ENCODE assay signal across 23 mouse cellular contexts in genomic region chr1:71235335-71235734, GRCm38 (mm10).
DNase-seq lines count a peak whose midpoint lies in the region; ATAC-seq and TF ChIP-seq lines count a peak whose summit lies in the region.
"Had no signal": no experiment of that assay in that cellular context is flagged by ENCODE, and none has a peak within 500 bp of the region (broad histone marks: within the 10 kb centered on the region; RNA-seq: fewer than 3 reads in every experiment).

No protein-coding gene starts in this region.

- WGBS in lung, adult 2 months: 57% methylated on average over 3 of the region's 3 CpGs
- 62% methylated on average over 3 of the region's 3 CpGs for WGBS in lung, embryonic 16.5 days
- WGBS in heart, adult 2 months: 89% methylated on average over 3 of the region's 3 CpGs

- H3K4me3 ChIP-seq in lung, adult 2 months (replicated peaks; ENCODE audit: extremely low read depth, low read depth, low read length): no peak overlapping the region
- no peak overlapping the region for H3K4me3 ChIP-seq in lung, embryonic 16.5 days (ENCODE audit: low read length)
- H3K4me3 ChIP-seq in heart, adult 2 months: no peak overlapping the region
- H3K4me3 ChIP-seq: forebrain, embryonic 10.5 days; forebrain, embryonic 13.5 days; hindbrain, embryonic 12.5 days; hindbrain, embryonic 15.5 days had no signal

- no peak for TF ChIP-seq POLR2A in lung, adult 2 months (IDR thresholded peaks at IDR 0.05; ENCODE audit: borderline replicate concordance, extremely low read depth, low read depth, low read length)
- TF ChIP-seq POLR2A in heart, adult 2 months (IDR thresholded peaks at IDR 0.05; ENCODE audit: insufficient read depth, low read depth, low read length): no peak

- no peaks in the 10 kb centered on the region for H3K79me2 ChIP-seq in heart, adult 2 months (replicated peaks; ENCODE audit: control insufficient read depth, insufficient read depth, low read length)

- no peak for TF ChIP-seq CTCF in lung, adult 2 months (IDR thresholded peaks at IDR 0.05; ENCODE audit: insufficient read depth, low read length)
- no peak for TF ChIP-seq CTCF in heart, adult 2 months (IDR thresholded peaks at IDR 0.05)

- no peaks in the 10 kb centered on the region for H3K27me3 ChIP-seq in lung, embryonic 16.5 days (ENCODE audit: control insufficient read depth, insufficient read depth, low read depth, low read length)
- H3K27me3 ChIP-seq in heart, adult 2 months (ENCODE audit: control insufficient read depth, insufficient read depth, low read length): no peaks in the 10 kb centered on the region
- H3K27me3 ChIP-seq: CH12.LX; forebrain, embryonic 13.5 days; hindbrain, embryonic 12.5 days; hindbrain, embryonic 15.5 days; Patski had no signal

- no peaks in the 10 kb centered on the region for H3K36me3 ChIP-seq in lung, embryonic 16.5 days (ENCODE audit: control insufficient read depth, insufficient read depth, low read length)
- H3K36me3 ChIP-seq in heart, adult 2 months (ENCODE audit: control insufficient read depth, insufficient read depth, low read length): no peaks in the 10 kb centered on the region
- H3K36me3 ChIP-seq: forebrain, embryonic 10.5 days; G1E; hindbrain, embryonic 12.5 days; hindbrain, embryonic 15.5 days had no signal

- H3K27ac ChIP-seq in lung, embryonic 16.5 days (ENCODE audit: low read length): no peak overlapping the region
- H3K27ac ChIP-seq in heart, adult 2 months: no peak overlapping the region
- H3K27ac ChIP-seq: forebrain, embryonic 10.5 days; forebrain, embryonic 13.5 days; hindbrain, embryonic 12.5 days; hindbrain, embryonic 15.5 days had no signal

- TF ChIP-seq EP300 in heart, adult 2 months (IDR thresholded peaks at IDR 0.05; ENCODE audit: insufficient read depth, low read depth, low read length): no peak

- no peak overlapping the region for H3K9ac ChIP-seq in lung, embryonic 16.5 days (ENCODE audit: low read length)
- H3K9ac ChIP-seq in heart, adult 2 months (ENCODE audit: low read depth, low read length): no peak overlapping the region
- H3K9ac ChIP-seq: forebrain, embryonic 13.5 days; hindbrain, embryonic 12.5 days; hindbrain, embryonic 15.5 days had no signal

- H3K9me3 ChIP-seq in lung, embryonic 16.5 days (ENCODE audit: control insufficient read depth, low read length): no peaks in the 10 kb centered on the region
- H3K9me3 ChIP-seq: forebrain, embryonic 10.5 days; forebrain, embryonic 13.5 days; G1E; hindbrain, embryonic 12.5 days; hindbrain, embryonic 15.5 days had no signal

- H3K4me1 ChIP-seq in lung, adult 2 months (ENCODE audit: control insufficient read depth, insufficient read depth, low read length): no peaks in the 10 kb centered on the region
- no peaks in the 10 kb centered on the region for H3K4me1 ChIP-seq in lung, embryonic 16.5 days (replicated peaks; ENCODE audit: control insufficient read depth, insufficient read depth, low read length)
- no peaks in the 10 kb centered on the region for H3K4me1 ChIP-seq in heart, adult 2 months (ENCODE audit: control insufficient read depth, insufficient read depth, low read length)
- H3K4me1 ChIP-seq: forebrain, embryonic 10.5 days; forebrain, embryonic 13.5 days; hindbrain, embryonic 12.5 days; hindbrain, embryonic 15.5 days had no signal

- peak; percentile 87 for ATAC-seq in lung, embryonic 16.5 days (ENCODE audit: low read depth)
- ATAC-seq: forebrain, embryonic 13.5 days; forebrain, embryonic 16.5 days; Patski had no signal

- intact Hi-C loops in heart, adult 2 months (cut with DNase I): no loop called here

- no peak overlapping the region for H3K4me2 ChIP-seq in lung, embryonic 16.5 days (ENCODE audit: low read depth, low read length)
- H3K4me2 ChIP-seq: forebrain, embryonic 13.5 days; heart, embryonic 11.5 days; hindbrain, embryonic 12.5 days; hindbrain, embryonic 15.5 days had no signal

- DNase-seq in lung, adult 2 months: peak; percentile 11
- peak; percentile 31 for DNase-seq in lung, postnatal 14 days
- peak; percentile 16 to 52 for DNase-seq in lung, postnatal 4 days
- DNase-seq in heart, adult 2 months: no peak
- DNase-seq in cerebellum, adult 8-10 months: no peak
- DNase-seq in layer of hippocampus, postnatal 10 days (ENCODE audit: low spot score in 2 of 2): no peak
- DNase-seq: adrenal gland, postnatal 10 days; adrenal gland, postnatal 36 days; B cell, adult 2 months; cerebellum, adult 2 months; cerebellum, postnatal 10 days; gastrocnemius, postnatal 10 days; gastrocnemius, postnatal 36 days had no signal

Comparison
In these comparisons a context has a peak if more than half of its experiments do, and no peak if none do; other contexts are left out.
1. DNase-seq: peak in lung, adult 2 months (single experiment), lung, postnatal 14 days (single experiment) and lung, postnatal 4 days (2 of 2); none in heart, adult 2 months (0 of 2), cerebellum, adult 8-10 months (single experiment) and layer of hippocampus, postnatal 10 days (0 of 2).